Mouse (Mus musculus): ENCODE results near the gene Irf4. TPM values are rescaled to one million over a fixed set of nuclear protein-coding genes. Genes with fewer than 3 reads are reported as not detected.

Gene Irf4
- total RNA-seq (2015; ENCODE audit: low replicate concordance) (0.42 TPM in 1 of 2 replicates, not detected in the other), total RNA-seq (2017; ENCODE audit: low replicate concordance) (1.1 TPM in 2 replicates)

- ATAC-seq (replicated peaks; ENCODE audit: low FRiP score, poor library complexity, severe bottlenecking) = no peak
These were observed at the start of gene Irf4 for GRCm38 (mm10) chr13:30749021-30749556. Irf4 (plus strand) TSS chr13:30749226.

- no peak for ATAC-seq (replicated peaks; ENCODE audit: low FRiP score, poor library complexity, severe bottlenecking)
These were observed 46.3 kb upstream of the Irf4 start for GRCm38 (mm10) chr13:30702695-30703094.

DNA sequence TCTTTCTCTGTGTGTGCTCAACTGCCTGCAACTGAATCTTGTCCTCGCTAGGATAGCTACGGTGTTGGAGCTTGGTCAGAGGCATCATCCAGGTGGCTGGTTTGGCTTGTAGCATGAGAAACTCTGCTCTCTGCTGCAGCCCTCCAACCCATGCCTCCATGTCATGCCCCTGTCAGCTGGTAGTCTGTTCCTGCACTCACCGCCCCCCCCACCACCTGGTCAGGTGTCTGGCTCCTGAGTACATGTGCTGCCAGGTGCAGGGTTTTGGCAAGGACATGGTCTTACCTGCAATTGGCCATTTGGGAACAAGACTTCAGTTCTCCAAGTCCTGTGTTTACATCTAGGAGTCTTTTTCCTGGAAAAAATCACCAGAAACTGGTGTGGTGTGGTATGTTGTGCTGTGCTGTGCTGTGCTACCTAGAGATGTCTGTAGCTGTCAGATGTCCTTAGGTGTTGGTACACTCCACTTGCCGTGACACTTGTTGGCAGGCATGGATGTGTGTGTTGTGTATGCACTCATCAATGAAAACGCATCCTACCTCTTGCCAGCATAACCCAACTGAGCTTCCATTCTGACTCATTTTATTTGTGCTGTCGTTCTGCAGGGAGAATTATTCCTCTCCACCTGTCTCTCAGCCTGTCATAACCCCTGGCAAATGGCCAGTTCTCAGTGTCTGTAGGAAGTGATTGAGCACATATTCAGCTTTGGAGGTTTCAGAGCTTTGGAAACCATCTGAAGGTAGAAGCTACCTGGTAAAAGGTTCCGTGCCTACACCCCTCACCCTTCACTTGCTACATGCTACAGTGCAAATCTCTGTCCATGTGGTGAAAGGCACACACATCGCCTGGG lies 44.6 kb upstream of the Irf4 start:
- ATAC-seq (replicated peaks; ENCODE audit: low FRiP score, poor library complexity, severe bottlenecking) = no peak

DNA sequence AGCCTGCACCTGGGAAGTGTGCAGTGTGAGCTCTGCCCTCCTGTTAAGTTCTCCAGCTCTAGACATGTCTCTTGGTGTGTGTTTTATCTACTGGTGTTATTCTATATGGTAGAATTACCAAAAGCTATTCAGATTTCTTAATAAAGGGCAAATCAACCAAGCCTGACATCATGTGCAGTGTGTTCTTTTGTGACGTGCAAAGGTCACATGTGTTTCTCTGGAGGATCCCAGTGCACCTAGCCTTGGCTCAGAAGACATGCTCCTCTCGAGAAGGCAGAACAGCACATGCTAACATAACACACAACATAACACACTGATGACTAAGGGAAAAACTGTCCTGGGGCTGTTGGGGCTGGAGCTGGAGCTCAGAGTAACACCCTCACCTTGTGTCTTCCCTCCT lies 38.0 kb upstream of the Irf4 start:
- no peak for ATAC-seq (replicated peaks; ENCODE audit: low FRiP score, poor library complexity, severe bottlenecking)

DNA sequence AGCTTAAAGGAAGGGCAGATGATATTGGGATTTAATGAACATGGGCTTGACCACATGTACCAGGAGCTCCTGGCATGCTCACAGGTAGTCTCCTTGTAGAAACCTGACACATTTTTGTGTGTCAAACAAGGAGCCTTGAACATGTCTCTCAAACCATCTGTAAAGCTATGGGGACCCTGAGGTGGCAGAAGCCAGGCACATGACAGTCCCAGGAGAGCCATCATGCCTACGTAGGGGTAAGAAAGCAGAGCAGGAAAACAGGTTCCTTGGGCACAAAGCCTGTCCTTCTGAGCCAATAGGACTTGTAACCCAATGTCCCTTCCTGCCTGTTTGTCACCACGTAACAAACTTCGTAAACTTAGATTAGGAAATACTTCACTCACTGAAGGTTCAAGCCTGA lies 37.3 kb upstream of the Irf4 start:
- ATAC-seq (replicated peaks; ENCODE audit: low FRiP score, poor library complexity, severe bottlenecking) = no peak

DNA sequence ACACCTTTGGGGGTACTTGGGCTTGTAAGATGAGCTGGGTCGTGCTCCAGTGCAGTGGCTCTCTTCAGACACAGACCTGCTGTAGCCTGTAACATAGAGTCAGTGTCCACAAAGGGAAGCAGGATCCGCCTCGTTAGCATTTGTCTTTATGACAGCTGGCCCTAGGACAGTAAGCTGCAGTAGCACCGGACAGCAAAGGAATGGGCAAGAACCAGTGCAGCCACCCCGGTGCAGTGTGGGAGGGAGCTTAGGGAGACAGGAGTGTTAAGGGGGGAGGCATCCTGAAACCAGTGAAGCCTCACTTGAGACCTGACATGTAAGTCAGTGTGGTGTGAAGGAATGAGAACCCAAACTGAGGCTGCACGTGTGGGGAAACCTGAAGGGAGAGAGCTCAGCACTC lies 36.7 kb upstream of the Irf4 start:
- no peak for ATAC-seq (replicated peaks; ENCODE audit: low FRiP score, poor library complexity, severe bottlenecking)

GRCm38 (mm10) chr13:30713621-30714020 lies 35.4 kb upstream of the Irf4 start:
- ATAC-seq (replicated peaks; ENCODE audit: low FRiP score, poor library complexity, severe bottlenecking) = no peak

GRCm38 (mm10) chr13:30714552-30714951 lies 34.5 kb upstream of the Irf4 start:
- ATAC-seq (replicated peaks; ENCODE audit: low FRiP score, poor library complexity, severe bottlenecking) = no peak

- no peak for ATAC-seq (replicated peaks; ENCODE audit: low FRiP score, poor library complexity, severe bottlenecking)
These were observed 34.0 kb upstream of the Irf4 start for GRCm38 (mm10) chr13:30715060-30715459.

DNA sequence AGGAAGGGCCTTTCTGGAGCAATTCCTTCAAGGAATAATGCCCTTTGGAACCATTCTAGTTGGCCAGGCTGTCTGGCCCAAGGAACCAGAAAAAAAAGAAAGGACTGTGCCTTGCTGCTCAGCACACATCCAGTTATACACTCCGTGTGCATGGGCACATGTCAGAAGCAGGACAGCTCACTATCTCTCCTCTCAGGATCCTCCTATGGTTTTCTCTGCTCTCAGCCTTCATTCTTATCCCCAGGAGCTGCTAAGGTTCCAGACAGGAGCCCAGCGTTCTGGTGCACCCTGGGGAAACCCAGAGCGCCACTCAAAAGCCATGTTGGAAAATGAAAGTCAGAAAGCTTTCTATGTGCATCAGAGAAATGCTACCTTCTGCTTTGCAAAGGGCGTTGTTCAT lies 33.5 kb upstream of the Irf4 start:
- ATAC-seq (replicated peaks; ENCODE audit: low FRiP score, poor library complexity, severe bottlenecking) = no peak

GRCm38 (mm10) chr13:30716611-30717010 lies 32.4 kb upstream of the Irf4 start:
- ATAC-seq (replicated peaks; ENCODE audit: low FRiP score, poor library complexity, severe bottlenecking) = no peak

DNA sequence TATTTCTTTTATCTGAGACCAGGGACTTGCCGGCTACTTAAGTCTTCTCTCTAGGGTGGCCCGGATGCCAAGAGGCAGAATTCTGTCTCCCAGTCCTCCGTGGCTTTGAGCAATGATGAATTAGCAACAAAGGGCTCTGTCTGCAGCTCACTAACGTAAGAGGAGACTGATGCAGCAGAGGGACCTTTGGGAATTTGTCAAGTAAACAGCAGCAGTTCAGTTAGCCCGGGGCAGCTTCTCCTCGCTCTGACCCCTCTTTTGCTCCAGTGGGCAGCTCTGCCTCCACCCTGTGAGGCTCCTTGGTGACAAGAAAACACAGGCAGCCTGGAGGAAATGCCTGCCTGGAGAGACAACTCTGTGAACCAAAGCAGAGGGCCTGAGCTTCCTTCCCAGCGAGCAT lies 26.4 kb upstream of the Irf4 start:
- ATAC-seq (replicated peaks; ENCODE audit: low FRiP score, poor library complexity, severe bottlenecking) = no peak

DNA sequence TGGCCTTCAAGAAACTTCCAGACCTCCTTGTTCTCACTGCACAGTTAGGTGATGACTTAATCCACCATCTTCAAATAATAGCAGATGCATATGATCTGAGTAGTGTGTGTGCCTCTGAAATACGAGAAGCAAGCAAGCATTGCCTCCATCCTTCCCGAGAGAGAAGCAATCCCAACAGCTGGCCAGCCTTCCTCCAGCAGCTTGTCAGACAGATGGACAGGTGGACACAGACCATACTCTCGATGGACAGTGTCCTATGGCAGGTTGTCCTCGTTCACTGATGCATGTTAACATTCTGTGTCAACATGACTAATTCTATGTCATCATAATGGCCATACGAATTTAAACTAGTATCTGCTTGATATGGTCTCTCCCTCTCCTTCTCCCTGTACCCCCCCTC lies 25.8 kb upstream of the Irf4 start:
- ATAC-seq (replicated peaks; ENCODE audit: low FRiP score, poor library complexity, severe bottlenecking) = no peak

- ATAC-seq (replicated peaks; ENCODE audit: low FRiP score, poor library complexity, severe bottlenecking) = no peak
These were observed 25.2 kb upstream of the Irf4 start for GRCm38 (mm10) chr13:30723858-30724257.

- ATAC-seq (replicated peaks; ENCODE audit: low FRiP score, poor library complexity, severe bottlenecking) = no peak
These were observed 24.2 kb upstream of the Irf4 start for GRCm38 (mm10) chr13:30724691-30725271.

GRCm38 (mm10) chr13:30726879-30727278 lies 22.1 kb upstream of the Irf4 start:
- ATAC-seq (replicated peaks; ENCODE audit: low FRiP score, poor library complexity, severe bottlenecking) = no peak

GRCm38 (mm10) chr13:30728155-30728554 lies 20.9 kb upstream of the Irf4 start:
- no peak for ATAC-seq (replicated peaks; ENCODE audit: low FRiP score, poor library complexity, severe bottlenecking)

GRCm38 (mm10) chr13:30729245-30729644 lies 19.8 kb upstream of the Irf4 start:
- no peak for ATAC-seq (replicated peaks; ENCODE audit: low FRiP score, poor library complexity, severe bottlenecking)

DNA sequence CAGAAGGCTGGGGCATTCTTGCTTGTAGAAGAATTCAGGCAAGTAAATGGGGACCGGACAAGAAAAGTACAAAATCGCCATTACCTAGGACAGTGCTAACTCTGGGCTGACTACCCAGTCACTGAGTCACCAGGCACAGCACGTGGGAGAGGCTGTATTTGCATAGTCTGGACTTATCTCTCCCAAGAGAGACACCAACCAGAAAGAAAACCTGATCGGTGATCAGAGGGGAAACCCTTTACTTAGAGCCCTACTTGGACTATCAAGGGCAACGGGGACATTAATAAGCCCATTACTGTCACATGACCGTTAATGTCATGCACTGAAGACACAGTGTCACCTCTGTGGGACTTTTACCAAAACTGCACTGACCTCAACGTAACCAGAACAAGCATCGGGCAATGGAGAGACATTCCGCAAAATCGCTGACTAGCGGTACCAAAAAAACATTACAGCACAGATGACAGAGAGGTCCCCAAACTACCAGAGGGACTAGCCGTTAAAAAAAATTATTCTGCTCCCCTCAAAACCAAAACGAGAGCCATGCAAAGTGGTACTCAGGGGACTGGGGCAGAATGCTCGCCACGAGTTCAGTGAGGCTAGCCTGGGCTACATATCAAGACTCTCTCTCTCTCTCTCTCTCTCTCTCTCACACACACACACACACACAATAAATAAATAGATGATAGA lies 18.8 kb upstream of the Irf4 start:
- ATAC-seq (replicated peaks; ENCODE audit: low FRiP score, poor library complexity, severe bottlenecking) = no peak

DNA sequence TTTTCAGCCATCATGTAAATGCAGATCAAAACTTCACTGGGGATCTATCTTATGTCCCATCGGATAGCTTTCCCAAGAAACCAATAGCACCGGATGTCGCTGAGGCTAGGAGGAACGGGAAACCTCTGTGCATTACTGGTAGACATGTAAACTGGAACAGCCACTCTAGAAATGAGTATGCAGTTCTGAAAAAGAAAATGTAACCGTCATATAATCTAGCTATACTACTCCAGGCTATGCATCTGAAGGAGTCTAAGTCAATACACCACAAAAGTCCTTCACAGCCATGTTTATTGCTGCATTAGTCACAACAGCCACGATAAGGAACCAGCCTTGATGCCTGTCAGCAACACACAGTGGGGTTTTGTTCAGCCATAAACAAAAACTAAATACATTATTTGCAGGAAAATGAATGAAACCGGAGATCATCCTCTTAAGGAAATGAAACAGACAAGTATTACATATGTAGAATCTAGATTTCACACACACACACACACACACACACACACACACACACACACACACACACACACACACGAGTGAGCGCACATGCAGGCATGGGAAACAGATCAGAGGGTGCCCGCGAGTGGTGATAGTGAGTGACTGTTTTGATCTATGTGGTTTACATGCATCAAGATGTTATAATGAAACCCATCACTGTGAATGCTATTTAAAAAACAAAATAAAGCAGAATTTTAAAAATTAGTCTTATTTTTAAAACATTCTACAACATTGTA lies 16.1 kb upstream of the Irf4 start:
- ATAC-seq (replicated peaks; ENCODE audit: low FRiP score, poor library complexity, severe bottlenecking) = no peak
